Mouse (Mus musculus) small intestine, adult 2 months (tissue): Measurements from ENCODE around the gene Cct5. TPM values are rescaled to one million over a fixed set of nuclear protein-coding genes. Genes with fewer than 3 reads are reported as not detected.
A peak's percentile ranks its signal among the peaks of the same experiment; 100 is the strongest.

ENCODE experiments used
- H3K27ac ChIP-seq: fragments of 200-500 bp; 2 replicates; pipeline ENCODE4 v1.5.1; 2012; ENCODE audit warnings: low read depth, low read length, control low read depth, inconsistent platforms; ENCODE audit not compliant: insufficient read depth
- H3K27me3 ChIP-seq: fragments of 200-500 bp; 2 replicates; pipeline ENCODE4 v1.6.1; 2012; ENCODE audit warnings: mild to moderate bottlenecking, moderate library complexity, low read length, inconsistent platforms; ENCODE audit not compliant: control insufficient read depth, insufficient read depth
- H3K36me3 ChIP-seq: fragments of 200-500 bp; 2 replicates; pipeline ENCODE4 v1.6.1; 2012; ENCODE audit warnings: mild to moderate bottlenecking, low read length, control low read depth, inconsistent platforms; ENCODE audit not compliant: control insufficient read depth, insufficient read depth
- H3K4me1 ChIP-seq: fragments of 200-500 bp; 2 replicates; pipeline ENCODE4 v1.6.1; 2012; ENCODE audit warnings: low read length, inconsistent platforms, mixed read lengths; ENCODE audit not compliant: control insufficient read depth, insufficient read depth, insufficient read length
- H3K4me3 ChIP-seq: fragments of 200-500 bp; 2 replicates; pipeline ENCODE4 v1.5.1; 2012; ENCODE audit warnings: low read depth, mild to moderate bottlenecking, control low read depth, inconsistent platforms, low read length, moderate library complexity
- CTCF ChIP-seq: fragments of 200-500 bp; IDR thresholded peaks from 2 replicates; pipeline ENCODE4 v1.5.1; 2012; ENCODE audit warnings: low read depth, mild to moderate bottlenecking, control low read depth, inconsistent platforms, low read length, moderate library complexity, mixed read lengths; ENCODE audit not compliant: insufficient replicate concordance, insufficient read length; ENCODE audit errors: extremely low read depth
- POLR2A ChIP-seq: fragments of 200-500 bp; IDR thresholded peaks from 2 replicates; pipeline ENCODE4 v1.6.1; 2012; ENCODE audit warnings: low read depth, mild to moderate bottlenecking, control low read depth, inconsistent platforms, low read length, moderate library complexity
- WGBS: fragments of 180-500 bp; shearing (Covaris S2); methylation state at CpG from one replicate; pipeline ENCODE4 v1.1.7; 2018; 5-methylcytosine and 5-hydroxymethylcytosine counted together
- polyA plus RNA-seq: library from polyadenylated mRNA; depleted of rRNA; stranded (reverse); fragments of >200 nt; gene quantifications from 2 replicates; pipeline ENCODE4 v1.2.3, GENCODE M21; 2012; rRNA removed

Gene Cct5
- polyA plus RNA-seq, 1 experiment: 38.8 TPM

DNA sequence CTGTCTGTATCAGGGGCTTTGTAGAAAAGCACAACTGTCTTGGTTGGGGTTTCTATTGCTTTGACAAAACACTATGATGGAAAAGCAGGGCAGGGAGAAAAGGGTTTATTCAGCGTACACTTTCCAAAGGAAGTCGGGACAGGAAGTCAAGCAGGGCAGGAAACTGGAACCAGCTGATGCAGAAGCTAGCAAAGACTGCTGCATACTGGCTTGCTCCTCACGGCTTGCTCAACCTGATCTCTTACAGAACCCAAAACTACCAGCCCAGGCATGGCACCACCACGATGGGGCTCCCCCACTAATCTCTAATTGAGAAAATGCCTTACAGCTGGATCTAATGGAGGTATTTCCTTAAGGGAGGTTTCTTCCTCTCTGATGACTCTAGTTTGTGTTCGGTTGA lies 54.2 kb downstream of the Cct5 start:
- no peak for TF ChIP-seq POLR2A
- TF ChIP-seq CTCF: no peak
- Histone ChIP-seq H3K4me1 (peaks cover 18% of the 10 kb centered on the region; the same call in 1 of the 2 replicates), H3K27me3 (no peaks in the 10 kb centered on the region), H3K27ac (no peak overlapping the region), H3K36me3 (no peaks in the 10 kb centered on the region), H3K4me3 (no peak overlapping the region)
- WGBS: 79% methylated on average over 5 of the region's 5 CpGs

DNA sequence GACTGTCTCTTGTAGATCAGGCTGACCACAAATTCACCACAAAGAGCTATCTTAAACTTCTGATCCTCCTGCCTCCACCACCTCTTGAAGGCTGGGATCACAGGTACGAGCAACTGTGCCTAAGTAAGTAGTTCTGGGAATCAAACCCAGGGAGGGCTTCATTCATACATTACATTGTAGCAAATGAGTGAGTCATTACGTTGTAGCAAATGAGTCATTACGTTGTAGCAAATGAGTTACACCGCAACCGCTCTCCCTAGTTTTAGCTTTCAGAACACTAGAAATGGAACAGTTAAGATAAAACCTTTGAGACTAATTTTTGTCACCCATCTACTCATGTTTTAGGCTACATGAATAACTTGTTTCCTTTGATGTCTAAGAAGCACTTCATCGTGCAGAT lies 55.3 kb downstream of the Cct5 start:
- peaks cover 21% of the 10 kb centered on the region; the same call in 1 of the 2 replicates for H3K4me1 ChIP-seq
- no peak overlapping the region for H3K4me3 ChIP-seq
- H3K27me3 ChIP-seq: no peaks in the 10 kb centered on the region
- WGBS: 86% methylated on average over 6 of the region's 6 CpGs
- H3K36me3 ChIP-seq: no peaks in the 10 kb centered on the region
- TF ChIP-seq CTCF (no peak), POLR2A (no peak)
- H3K27ac ChIP-seq: no peak overlapping the region

DNA sequence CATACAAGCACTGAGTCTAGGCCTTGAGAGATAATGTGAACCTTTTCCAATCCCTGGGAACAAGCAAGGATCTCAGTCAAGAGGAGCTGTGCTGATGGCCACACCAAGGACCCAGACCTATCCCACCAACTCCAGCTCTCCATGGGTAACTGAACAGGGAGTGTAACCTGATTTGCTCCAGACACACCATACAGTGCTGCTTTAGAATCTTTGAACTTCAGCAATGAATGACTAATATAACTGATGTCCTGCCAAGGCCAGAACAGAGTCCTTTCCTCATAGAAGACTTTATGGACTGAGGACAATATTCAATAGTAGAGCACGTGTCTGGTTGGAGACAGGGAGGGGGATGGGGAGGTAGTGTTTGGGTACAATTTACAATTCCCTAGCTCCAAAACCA lies 56.5 kb downstream of the Cct5 start:
- 30% methylated on average over 1 of the region's 1 CpGs for WGBS

DNA sequence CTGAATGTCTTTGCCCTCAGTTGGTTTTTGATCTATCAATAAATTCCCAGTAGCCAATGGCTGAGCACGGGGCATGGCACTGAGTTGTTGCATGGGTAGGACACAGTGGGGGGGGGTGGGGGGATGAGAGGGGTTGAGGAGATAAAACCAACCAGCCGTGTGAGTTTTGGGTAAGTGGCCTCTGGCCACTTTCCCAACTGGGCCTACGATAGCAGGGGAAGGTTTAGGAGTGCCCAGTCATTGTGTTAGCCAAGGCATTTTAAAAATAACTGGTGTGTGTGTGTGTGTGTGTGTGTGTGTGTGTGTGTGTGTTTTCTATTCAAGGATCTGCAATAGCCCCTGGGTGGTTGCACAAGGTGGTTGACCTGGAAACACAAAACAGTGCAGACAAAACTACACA lies 58.4 kb downstream of the Cct5 start:
- H3K27ac ChIP-seq: peak overlapping the region; percentile 35; the same call in 1 of the 2 replicates
- no peak for TF ChIP-seq POLR2A
- TF ChIP-seq CTCF: no peak

More for the DNA sequence above, 56.5 kb downstream of the Cct5 start:
- Histone ChIP-seq H3K4me3 (no peak overlapping the region), H3K27me3 (no peaks in the 10 kb centered on the region), H3K27ac (peak overlapping the region; percentile 98), H3K36me3 (no peaks in the 10 kb centered on the region), H3K4me1 (peaks cover 27% of the 10 kb centered on the region; the same call in 1 of the 2 replicates)
- TF ChIP-seq POLR2A (no peak), CTCF (no peak)

DNA sequence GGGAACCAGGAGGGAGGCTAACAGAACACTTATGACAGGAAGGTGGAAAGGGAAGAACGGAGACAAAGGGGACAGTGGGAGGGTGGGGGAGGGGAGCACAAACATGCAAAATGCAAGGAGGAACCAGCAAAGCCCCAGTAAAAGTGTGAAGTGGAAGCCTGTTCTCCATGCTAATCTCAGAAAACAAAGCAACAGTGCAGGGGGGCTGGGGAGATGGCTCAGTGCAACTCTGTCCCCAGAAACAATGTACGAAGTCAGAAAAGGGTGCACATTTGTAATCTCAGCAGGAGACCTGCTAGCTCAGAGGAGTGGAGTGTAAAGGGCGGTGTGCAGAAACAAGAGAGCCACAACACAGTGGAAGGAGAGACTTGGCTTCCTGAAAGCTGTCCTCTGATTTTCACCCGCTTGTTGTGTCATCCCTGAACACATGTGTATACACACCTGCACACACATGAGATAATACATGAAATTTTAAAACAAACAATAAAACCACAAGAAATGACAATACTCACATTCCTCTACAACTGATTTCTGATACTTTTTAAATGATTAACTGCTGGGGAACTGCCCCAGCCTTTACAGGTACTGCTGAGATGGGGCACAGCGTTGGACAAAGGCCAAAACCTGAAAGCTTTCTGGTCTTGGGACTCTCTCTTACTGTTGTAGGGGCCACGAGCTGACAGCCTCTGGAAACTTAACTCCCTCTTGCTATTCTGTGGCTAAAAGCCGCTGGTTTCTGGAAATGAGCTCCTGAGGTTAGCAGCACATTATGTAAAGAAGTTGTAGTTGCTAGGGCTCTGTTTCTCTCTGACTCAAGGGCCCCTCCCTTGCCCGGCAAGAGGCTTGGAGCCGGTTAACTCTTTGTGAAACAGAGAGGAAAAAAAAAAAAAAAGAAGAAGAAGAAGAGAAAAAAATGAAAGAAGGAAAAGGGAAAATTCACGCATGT lies 59.3 kb downstream of the Cct5 start:
- H3K4me1 ChIP-seq: peaks cover 27% of the 10 kb centered on the region; the same call in 1 of the 2 replicates
- no peaks in the 10 kb centered on the region for H3K27me3 ChIP-seq
- peak overlapping the region; percentile 72 for H3K27ac ChIP-seq
- H3K36me3 ChIP-seq: no peaks in the 10 kb centered on the region
- WGBS: 14% methylated on average over 10 of the region's 10 CpGs
- TF ChIP-seq POLR2A (no peak), CTCF (no peak)
- H3K4me3 ChIP-seq: no peak overlapping the region

More for the DNA sequence above, 58.4 kb downstream of the Cct5 start:
- Histone ChIP-seq H3K36me3 (no peaks in the 10 kb centered on the region), H3K4me3 (no peak overlapping the region), H3K27me3 (no peaks in the 10 kb centered on the region), H3K4me1 (peaks cover 27% of the 10 kb centered on the region; the same call in 1 of the 2 replicates)
- WGBS: 16% methylated on average over 3 of the region's 3 CpGs

Other genes starting within 250 kb of the Cct5 start
- 0.52 and 0.65 TPM in 2 replicates for gene Ankrd33b, start 234.1 kb downstream of the Cct5 start, polyA plus RNA-seq
- 0.22 TPM in 1 of 2 replicates, not detected in the other for gene Ropn1l, start 148.1 kb downstream of the Cct5 start, polyA plus RNA-seq
- gene March6, start 70.8 kb downstream of the Cct5 start, polyA plus RNA-seq: 9.5 and 18.1 TPM in 2 replicates
- gene Cmbl, start 36.4 kb downstream of the Cct5 start, polyA plus RNA-seq: 56.5 and 140 TPM in 2 replicates
- gene Fam173b, start within 50 bp of the Cct5 start, polyA plus RNA-seq: 2.4 and 4.0 TPM in 2 replicates